Mouse (Mus musculus) embryonic facial prominence, embryonic 14.5 days (tissue): ENCODE data around the gene Gm11937. TPM values are rescaled to one million over a fixed set of nuclear protein-coding genes. Genes with fewer than 3 reads are reported as not detected.
A peak's percentile ranks its signal among the peaks of the same experiment; 100 is the strongest.
"Not testable (repeated sequence)": the region's sequence is repeated elsewhere in the genome, so short reads cannot be mapped to it uniquely, and the experiment has no call there.

ENCODE experiments used
- ATAC-seq: fragments of 200-750 bp; cut with Nextera tagmentation; 2 replicates; pipeline ENCODE4 v1.8.0; 2017; ENCODE audit warnings: low read depth, moderate number of reproducible peaks, moderate TSS enrichment
- DNase-seq: peaks from one replicate; pipeline ENCODE4 v3.0.0-alpha.2; 2015; ENCODE audit warnings: low spot score
- H3K27ac ChIP-seq: fragments of 300-500 bp; sonication (generic); replicated peaks from 2 replicates; pipeline ENCODE4 v1.5.1; 2014; ENCODE audit warnings: low read depth, mild to moderate bottlenecking, low read length, moderate library complexity
- H3K27me3 ChIP-seq: fragments of 300-500 bp; sonication (generic); replicated peaks from 2 replicates; pipeline ENCODE4 v1.6.1; 2014; ENCODE audit warnings: low read length; ENCODE audit not compliant: control insufficient read depth, insufficient read depth
- H3K36me3 ChIP-seq: fragments of 300-500 bp; sonication (generic); 2 replicates; pipeline ENCODE4 v1.6.1; 2014; ENCODE audit warnings: low read length, mixed read lengths; ENCODE audit not compliant: control insufficient read depth, insufficient read depth
- H3K4me1 ChIP-seq: fragments of 300-500 bp; sonication (generic); 2 replicates; pipeline ENCODE4 v1.6.1; 2014; ENCODE audit warnings: antibody characterized with exemption, low read length; ENCODE audit not compliant: control insufficient read depth, insufficient read depth
- H3K4me2 ChIP-seq: fragments of 300-500 bp; sonication (generic); 2 replicates; pipeline ENCODE4 v1.6.1; 2014; ENCODE audit warnings: low read depth, mild to moderate bottlenecking, low read length, moderate library complexity, mixed read lengths
- H3K4me3 ChIP-seq: fragments of 300-500 bp; sonication (generic); 2 replicates; pipeline ENCODE4 v1.5.1; 2014; ENCODE audit warnings: low read depth, mild to moderate bottlenecking, low read length
- H3K9ac ChIP-seq: fragments of 300-500 bp; sonication (generic); 2 replicates; pipeline ENCODE4 v1.6.1; 2014; ENCODE audit warnings: low read depth, mild to moderate bottlenecking, low read length, moderate library complexity, mixed read lengths
- H3K9me3 ChIP-seq: fragments of 300-500 bp; sonication (generic); 2 replicates; pipeline ENCODE4 v1.6.1; 2016; ENCODE audit warnings: low read length; ENCODE audit not compliant: control insufficient read depth
- WGBS: fragments of 180-500 bp; shearing (Covaris S2); extraction: QIAGEN DNeasy Blood & Tissue Kit; methylation state at CpG from one replicate; pipeline ENCODE4 v1.1.7; 2014; 5-methylcytosine and 5-hydroxymethylcytosine counted together
- polyA plus RNA-seq: library from polyadenylated mRNA; unstranded; fragments of >200 nt; fragmentation: Nextera tagmentation; extraction: Ambion mirVana; gene quantifications from 2 replicates; pipeline ENCODE4 v1.2.1, GENCODE M21; 2014

Gm11937 gene
- polyA plus RNA-seq, 1 experiment from 2014 or later, result not detected

DNA sequence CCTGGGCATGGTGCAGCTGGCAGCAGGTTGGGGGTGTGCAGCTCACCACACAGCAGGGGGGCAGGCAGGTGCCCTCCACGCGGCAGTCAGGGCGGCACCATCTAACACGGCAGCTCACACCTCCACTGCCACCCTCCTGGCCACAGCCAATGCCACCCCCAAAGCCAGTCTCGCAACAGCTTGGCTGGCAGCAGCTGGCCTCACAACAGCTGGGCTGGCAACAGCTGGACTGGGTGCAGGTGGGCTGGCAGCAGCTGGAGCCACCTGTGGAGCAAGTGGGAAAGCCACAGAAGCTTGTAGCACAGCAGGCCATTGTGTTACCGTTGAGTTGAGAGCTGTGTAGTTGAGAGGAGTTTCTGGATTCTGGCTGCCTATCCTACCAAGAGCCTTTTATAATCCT is 12.2 kb downstream of the Gm11937 start, which contains the start of gene Krtap9-3:
Gene Krtap9-3 (minus strand): TSS at position 364 of the 400 bp plus-strand sequence.
- ATAC-seq, H3K36me3 ChIP-seq, H3K4me2 ChIP-seq, H3K9ac ChIP-seq, H3K27me3 ChIP-seq, H3K27ac ChIP-seq, H3K9me3 ChIP-seq, DNase-seq, H3K4me1 ChIP-seq, H3K4me3 ChIP-seq: not testable (repeated sequence)
- 81% methylated on average over 3 of the region's 6 CpGs for WGBS

- ATAC-seq, result no peak
- DNase-seq, result no peak
- H3K36me3 ChIP-seq, result no peaks in the 10 kb centered on the region
- no peak within 1 kb of the TSS for H3K4me3 ChIP-seq
- WGBS, result 91% methylated on average over 3 of the region's 6 CpGs
- H3K9ac ChIP-seq, result no peak within 1 kb of the TSS
- no peak within 1 kb of the TSS for H3K4me2 ChIP-seq
- H3K9me3 ChIP-seq, result no peaks in the 10 kb centered on the region
- no peak within 1 kb of the TSS for H3K27ac ChIP-seq
- H3K27me3 ChIP-seq, result no peaks in the 10 kb centered on the region
- no peaks in the 10 kb centered on the region for H3K4me1 ChIP-seq
Observed at GRCm38 (mm10) chr11:99590981-99591380, 19.0 kb downstream of the Gm11937 start, which contains the start of gene Krtap1-3. Krtap1-3 (minus strand) TSS chr11:99591339.

DNA sequence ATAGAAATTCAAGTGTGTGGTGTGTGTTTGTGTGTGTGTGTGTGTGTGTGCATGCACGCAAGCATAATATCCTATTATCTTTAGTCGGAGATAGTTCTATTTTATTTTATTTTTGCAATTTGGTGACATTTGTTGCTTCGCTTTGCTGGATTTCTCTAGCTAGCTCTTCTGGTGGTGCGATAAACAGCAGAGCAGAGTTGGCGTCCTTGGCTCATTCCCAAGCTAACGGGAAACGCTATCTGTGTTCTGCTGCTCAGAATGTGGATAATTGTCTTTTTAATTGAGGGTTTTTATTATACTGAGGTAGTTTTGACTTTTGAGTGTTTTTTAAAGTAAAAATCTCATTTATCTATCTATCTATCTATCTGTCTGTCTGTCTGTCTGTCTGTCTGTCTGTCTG is 24.9 kb downstream of the Gm11937 start:
- DNase-seq, result no peak
- no peak overlapping the region for H3K4me3 ChIP-seq
- no peaks in the 10 kb centered on the region for H3K4me1 ChIP-seq
- H3K27ac ChIP-seq, result no peak overlapping the region
- no peaks in the 10 kb centered on the region for H3K9me3 ChIP-seq
- ATAC-seq, result no peak
- H3K36me3 ChIP-seq, result no peaks in the 10 kb centered on the region
- no peaks in the 10 kb centered on the region for H3K27me3 ChIP-seq
- no peak overlapping the region for H3K9ac ChIP-seq
- 89% methylated on average over 7 of the region's 7 CpGs for WGBS
- H3K4me2 ChIP-seq, result no peak overlapping the region

GRCm38 (mm10) chr11:99583245-99583704 is 26.7 kb downstream of the Gm11937 start, which contains the start of gene Krtap1-4:
Krtap1-4 (minus strand) TSS chr11:99583654.
- Histone ChIP-seq H3K27ac (no peak within 1 kb of the TSS), H3K9ac (no peak within 1 kb of the TSS), H3K4me2 (no peak within 1 kb of the TSS), H3K9me3 (no peaks in the 10 kb centered on the region), H3K27me3 (no peaks in the 10 kb centered on the region), H3K4me3 (no peak within 1 kb of the TSS), H3K4me1 (no peaks in the 10 kb centered on the region), H3K36me3 (no peaks in the 10 kb centered on the region)
- WGBS, result 57% methylated on average over 3 of the region's 5 CpGs
- ATAC-seq, result no peak
- no peak for DNase-seq

DNA sequence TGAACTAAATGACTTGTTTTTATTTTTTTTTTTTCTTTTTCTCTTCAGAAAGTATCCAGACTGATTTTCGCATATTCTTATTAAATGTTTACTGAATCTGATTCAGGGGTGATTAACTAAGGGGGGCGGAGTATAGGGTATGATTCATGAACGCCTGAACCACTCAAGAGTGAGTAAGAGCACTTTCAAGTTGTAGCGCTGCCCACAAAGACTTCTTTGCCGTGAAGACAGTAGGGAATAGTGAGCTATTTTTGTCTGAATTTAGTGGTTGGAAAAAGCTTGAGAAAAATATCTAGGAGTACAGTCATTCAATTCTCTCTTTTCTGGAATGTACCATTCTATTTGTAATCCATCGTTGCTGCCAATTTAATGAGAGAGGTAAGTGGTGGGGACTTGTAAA is 28.4 kb downstream of the Gm11937 start:
- Histone ChIP-seq H3K27ac (no peak overlapping the region), H3K4me3 (no peak overlapping the region), H3K4me1 (no peaks in the 10 kb centered on the region), H3K4me2 (no peak overlapping the region), H3K36me3 (no peaks in the 10 kb centered on the region), H3K9ac (no peak overlapping the region), H3K9me3 (no peaks in the 10 kb centered on the region), H3K27me3 (no peaks in the 10 kb centered on the region)
- WGBS, result 83% methylated on average over 6 of the region's 6 CpGs
- DNase-seq (no peak), ATAC-seq (no peak)

DNA sequence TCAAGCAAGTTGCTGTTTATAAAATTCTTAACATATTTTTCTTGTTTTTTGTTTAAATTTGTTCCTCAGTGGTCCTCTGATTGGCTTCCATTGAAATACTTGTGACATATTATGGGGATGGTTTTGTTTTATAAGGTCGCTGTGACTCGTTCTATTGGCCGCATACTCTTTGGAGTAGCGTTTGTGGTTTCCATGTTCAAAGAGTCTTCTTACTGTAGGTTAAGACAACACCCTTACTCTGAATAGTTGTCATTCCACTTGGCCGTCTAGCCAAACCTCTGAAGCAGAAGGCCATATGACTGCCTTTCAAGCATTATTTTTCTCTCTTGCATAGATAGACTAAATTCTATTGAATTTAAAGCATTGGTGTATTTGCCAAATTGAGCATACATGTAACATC is 28.9 kb downstream of the Gm11937 start:
- Histone ChIP-seq H3K27ac (no peak overlapping the region), H3K4me2 (no peak overlapping the region), H3K9me3 (no peaks in the 10 kb centered on the region), H3K4me3 (no peak overlapping the region), H3K9ac (no peak overlapping the region), H3K27me3 (no peaks in the 10 kb centered on the region), H3K4me1 (no peaks in the 10 kb centered on the region), H3K36me3 (no peaks in the 10 kb centered on the region)
- ATAC-seq (no peak), DNase-seq (no peak)
- 87% methylated on average over 5 of the region's 5 CpGs for WGBS

DNA sequence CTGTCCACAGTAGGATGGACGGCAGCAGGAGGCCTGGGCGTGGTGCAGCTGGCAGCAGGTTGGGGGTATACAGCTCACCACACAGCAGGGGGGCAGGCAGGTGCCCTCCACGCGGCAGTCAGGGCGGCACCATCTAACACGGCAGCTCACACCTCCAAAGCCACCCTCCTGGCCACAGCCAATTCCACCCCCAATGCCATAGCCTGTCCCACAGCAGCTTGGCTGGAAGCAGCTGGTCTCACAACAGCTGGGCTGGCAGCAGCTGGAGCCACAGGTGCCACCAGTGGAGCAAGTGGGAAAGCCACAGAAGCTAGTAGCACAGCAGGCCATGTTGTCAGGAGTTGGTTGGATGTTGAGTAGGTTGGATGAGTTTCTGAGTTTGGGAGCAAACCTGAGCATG is 29.4 kb downstream of the Gm11937 start, which contains the start of gene Krtap1-5:
Gene Krtap1-5 (minus strand): TSS at position 381 of the 400 bp plus-strand sequence.
- no peak within 1 kb of the TSS for H3K4me3 ChIP-seq
- no peaks in the 10 kb centered on the region for H3K9me3 ChIP-seq
- no peaks in the 10 kb centered on the region for H3K27me3 ChIP-seq
- 87% methylated on average over 6 of the region's 6 CpGs for WGBS
- no peak within 1 kb of the TSS for H3K27ac ChIP-seq
- ATAC-seq (no peak), DNase-seq (no peak)
- H3K9ac ChIP-seq, result no peak within 1 kb of the TSS
- H3K4me2 ChIP-seq, result no peak within 1 kb of the TSS
- no peaks in the 10 kb centered on the region for H3K4me1 ChIP-seq
- no peaks in the 10 kb centered on the region for H3K36me3 ChIP-seq

- ATAC-seq, result peak; percentile 87
Observed at GRCm38 (mm10) chr11:99574106-99574505, 35.9 kb downstream of the Gm11937 start.

GRCm38 (mm10) chr11:99573164-99573563 is 36.8 kb downstream of the Gm11937 start:
- no peaks in the 10 kb centered on the region for H3K27me3 ChIP-seq
- no peak overlapping the region for H3K4me3 ChIP-seq
- no peaks in the 10 kb centered on the region for H3K4me1 ChIP-seq
- no peaks in the 10 kb centered on the region for H3K9me3 ChIP-seq
- ATAC-seq (no peak), DNase-seq (no peak)
- no peaks in the 10 kb centered on the region for H3K36me3 ChIP-seq
- 58% methylated on average over 4 of the region's 4 CpGs for WGBS
- no peak overlapping the region for H3K9ac ChIP-seq
- no peak overlapping the region for H3K27ac ChIP-seq
- H3K4me2 ChIP-seq, result no peak overlapping the region

More at GRCm38 (mm10) chr11:99574106-99574505, 35.9 kb downstream of the Gm11937 start:
- H3K4me2 ChIP-seq, result peak overlapping the region; percentile 30
- no peaks in the 10 kb centered on the region for H3K36me3 ChIP-seq
- no peaks in the 10 kb centered on the region for H3K4me1 ChIP-seq
- H3K4me3 ChIP-seq, result no peak overlapping the region
- peak; percentile 77 for DNase-seq
- no peak overlapping the region for H3K27ac ChIP-seq
- H3K9ac ChIP-seq, result no peak overlapping the region
- H3K9me3 ChIP-seq, result no peaks in the 10 kb centered on the region
- no peaks in the 10 kb centered on the region for H3K27me3 ChIP-seq
- WGBS, result 3% methylated on average over 7 of the region's 7 CpGs
